Mouse (Mus musculus) lung, adult 2 months (tissue): ENCODE data around the gene Atp6v1g3. TPM values are rescaled to one million over a fixed set of nuclear protein-coding genes. Genes with fewer than 3 reads are reported as not detected.

Source experiments
- DNase-seq: peaks from one replicate; pipeline ENCODE4 v3.0.0; 2022
- H3K4me1 ChIP-seq: fragments of 200-500 bp; 2 replicates; pipeline ENCODE4 v1.6.1; 2011; ENCODE audit warnings: low read length; ENCODE audit not compliant: control insufficient read depth, insufficient read depth
- H3K4me3 ChIP-seq: fragments of 200-500 bp; replicated peaks from 2 replicates; pipeline ENCODE3; 2011; ENCODE audit warnings: low read depth, mild to moderate bottlenecking, control low read depth, low read length; ENCODE audit errors: extremely low read depth
- CTCF ChIP-seq: fragments of 200-500 bp; IDR thresholded peaks from 2 replicates; pipeline ENCODE4 v1.5.1; 2011; ENCODE audit warnings: mild to moderate bottlenecking, low read length, control low read depth; ENCODE audit not compliant: insufficient read depth
- POLR2A ChIP-seq: fragments of 200-500 bp; IDR thresholded peaks from 2 replicates; pipeline ENCODE4 v1.6.1; 2011; ENCODE audit warnings: low read depth, mild to moderate bottlenecking, control low read depth, low read length, borderline replicate concordance; ENCODE audit errors: extremely low read depth
- WGBS: fragments of 180-500 bp; shearing (Covaris S2); methylation state at CpG from one replicate; pipeline ENCODE4 v1.1.7; 2018; 5-methylcytosine and 5-hydroxymethylcytosine counted together
- polyA plus RNA-seq: library from polyadenylated mRNA; depleted of rRNA; stranded (reverse); fragments of >200 nt; gene quantifications from 2 replicates; pipeline ENCODE4 v1.2.3, GENCODE M21; 2012; rRNA removed

Atp6v1g3 gene
- polyA plus RNA-seq: not detected in 2 replicates

DNA sequence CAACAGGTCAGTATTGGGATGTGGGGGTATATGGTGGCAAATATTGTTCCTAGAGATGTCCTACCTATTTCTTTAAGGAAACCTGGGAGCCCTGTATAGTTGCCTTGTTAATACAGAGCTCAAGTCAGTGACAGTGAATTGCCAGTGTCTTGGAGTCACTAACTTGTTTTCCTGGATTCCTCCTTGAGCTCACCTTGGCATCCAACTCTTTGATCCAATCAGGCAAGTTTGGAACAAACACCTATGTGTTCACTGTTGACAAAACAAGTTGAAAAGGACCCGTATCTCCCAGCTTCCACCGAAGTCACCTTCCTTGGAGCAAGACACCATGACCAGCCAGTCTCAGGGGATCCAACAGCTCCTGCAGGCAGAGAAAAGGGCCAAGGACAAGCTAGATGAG, at the start of gene Atp6v1g3:
Atp6v1g3 (plus strand) TSS at position 301 of the 400 bp plus-strand sequence.
- WGBS: 92% methylated on average over 2 of the region's 2 CpGs
- Histone ChIP-seq H3K4me3 (no peak within 1 kb of the TSS), H3K4me1 (no peaks in the 10 kb centered on the region)
- no peak for DNase-seq
- TF ChIP-seq POLR2A (no peak), CTCF (no peak)

DNA sequence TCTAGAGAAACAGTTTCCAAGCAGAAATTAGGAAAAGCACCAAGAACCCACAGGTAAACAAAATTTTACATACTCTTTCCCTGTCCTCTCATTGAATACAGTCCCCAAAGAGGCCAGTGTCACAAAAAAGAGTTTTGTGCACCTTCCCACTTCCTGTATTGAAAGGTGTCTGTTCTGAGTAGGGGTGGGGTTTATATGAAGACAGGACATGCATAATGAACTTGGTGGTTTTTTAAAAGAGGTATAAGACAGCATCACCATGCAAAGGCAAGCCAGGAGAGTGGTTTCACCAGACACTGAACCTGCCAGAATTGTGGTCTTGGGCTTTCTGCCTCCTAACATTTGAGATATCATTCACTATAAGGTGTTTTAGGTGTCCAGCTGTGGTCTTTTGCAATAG, 40.5 kb upstream of the Atp6v1g3 start:
- no peaks in the 10 kb centered on the region for H3K4me1 ChIP-seq
- H3K4me3 ChIP-seq: no peak overlapping the region
- TF ChIP-seq CTCF: no peak
- TF ChIP-seq POLR2A: no peak
- no peak for DNase-seq

DNA sequence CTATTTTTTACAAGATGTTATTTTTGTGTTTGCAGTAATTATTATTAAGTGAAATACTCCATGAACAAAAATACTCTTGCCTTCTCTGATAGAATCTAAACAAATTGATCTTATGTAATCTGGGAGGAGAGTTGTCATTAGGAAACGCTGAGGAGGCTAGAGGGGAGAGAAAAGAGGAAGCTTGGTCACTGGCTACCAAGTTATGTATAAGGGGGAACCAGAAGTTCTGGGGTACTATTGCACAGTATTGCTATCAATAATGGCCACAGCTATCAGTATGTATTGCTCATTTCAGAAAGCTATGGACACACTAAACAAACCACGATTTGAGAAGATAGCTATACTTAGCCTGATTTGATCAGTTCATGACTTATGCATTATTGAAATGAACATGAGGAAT, 36.3 kb upstream of the Atp6v1g3 start:
- DNase-seq: no peak
- no peak overlapping the region for H3K4me3 ChIP-seq
- TF ChIP-seq POLR2A: no peak
- no peak for TF ChIP-seq CTCF
- no peaks in the 10 kb centered on the region for H3K4me1 ChIP-seq
- WGBS: 79% methylated on average over 2 of the region's 2 CpGs

DNA sequence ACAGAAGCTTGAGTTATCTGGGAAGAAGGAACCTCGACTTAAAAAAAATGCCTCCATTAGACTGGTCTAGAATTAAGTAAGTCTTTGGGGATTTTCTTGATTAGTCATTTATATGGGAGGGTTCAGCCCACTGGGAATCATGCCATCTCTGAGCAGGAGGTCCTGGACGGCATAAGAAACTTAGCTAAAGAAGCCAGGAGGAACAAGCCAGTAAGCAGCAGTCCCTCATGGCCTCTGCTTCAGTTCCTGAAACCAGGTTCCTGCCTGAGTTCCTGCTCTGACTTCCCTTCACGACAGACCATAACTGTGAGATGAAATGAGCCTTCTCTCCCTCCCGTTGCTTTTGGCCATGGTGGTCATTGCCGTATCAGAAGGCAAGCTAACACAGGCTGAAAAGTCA, 29.6 kb upstream of the Atp6v1g3 start:
- DNase-seq: no peak
- TF ChIP-seq POLR2A: no peak
- no peak for TF ChIP-seq CTCF
- no peak overlapping the region for H3K4me3 ChIP-seq
- no peaks in the 10 kb centered on the region for H3K4me1 ChIP-seq
- WGBS: 33% methylated on average over 5 of the region's 5 CpGs

DNA sequence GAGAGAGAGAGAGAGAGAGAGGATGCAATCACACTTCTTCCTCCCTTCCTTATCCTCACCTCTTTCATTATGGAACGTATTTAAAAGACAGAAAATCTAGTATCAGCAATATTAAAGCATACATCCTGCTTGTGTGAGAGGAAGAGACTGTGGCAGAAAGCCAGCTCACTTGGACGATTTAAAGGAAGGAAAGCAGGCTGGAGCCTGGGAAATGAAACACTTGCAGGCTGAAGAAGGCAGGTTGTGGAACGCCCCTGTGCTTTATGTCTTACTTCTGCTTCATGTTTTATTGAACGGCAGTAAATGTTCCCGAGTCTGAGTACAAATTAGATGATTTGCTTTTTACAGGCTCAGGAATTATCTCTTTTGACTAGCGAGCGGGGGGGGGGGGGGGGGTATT, 29.1 kb upstream of the Atp6v1g3 start:
- TF ChIP-seq CTCF (no peak), POLR2A (no peak)
- no peaks in the 10 kb centered on the region for H3K4me1 ChIP-seq
- DNase-seq: no peak
- no peak overlapping the region for H3K4me3 ChIP-seq
- WGBS: 14% methylated on average over 7 of the region's 7 CpGs

DNA sequence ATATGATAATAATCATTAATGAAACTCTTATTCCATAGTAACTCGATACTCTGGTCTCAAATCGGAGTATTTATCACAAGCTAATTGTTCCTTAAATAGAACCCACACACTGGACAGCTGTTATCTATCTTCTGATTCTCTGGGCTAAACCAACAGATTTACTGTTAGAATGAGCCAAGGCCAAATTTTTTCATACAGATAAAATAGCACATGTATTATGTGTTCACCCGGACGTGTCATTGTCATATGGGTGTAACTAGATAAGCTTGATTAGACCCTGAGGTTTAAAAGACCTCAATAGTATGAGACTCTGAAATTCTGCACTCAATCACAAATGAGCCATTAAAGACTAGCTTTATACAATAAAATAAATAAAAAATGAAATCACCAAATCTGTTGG, 28.4 kb upstream of the Atp6v1g3 start:
- TF ChIP-seq CTCF (no peak), POLR2A (no peak)
- Histone ChIP-seq H3K4me3 (no peak overlapping the region), H3K4me1 (no peaks in the 10 kb centered on the region)
- WGBS: 29% methylated on average over 4 of the region's 4 CpGs
- DNase-seq: no peak

DNA sequence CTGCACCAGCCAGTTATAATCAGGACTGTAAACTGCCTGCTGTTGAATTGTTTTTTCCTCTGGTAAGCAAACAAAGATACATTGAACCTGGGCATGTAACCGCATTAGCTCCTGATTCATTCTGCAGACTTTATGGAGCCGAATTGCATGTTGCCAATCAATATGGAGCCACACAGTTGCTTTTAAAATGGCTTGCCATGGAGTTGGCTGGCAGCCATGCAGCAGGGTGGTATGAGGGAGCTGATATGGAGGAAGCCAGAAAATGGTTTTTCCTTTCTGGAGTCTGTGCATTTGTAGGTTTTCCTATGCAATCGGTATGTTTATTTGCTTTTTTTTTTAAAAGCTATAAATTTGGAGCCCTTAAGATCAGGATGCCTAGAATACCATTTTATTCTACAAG, 28.0 kb upstream of the Atp6v1g3 start:
- no peak overlapping the region for H3K4me3 ChIP-seq
- no peaks in the 10 kb centered on the region for H3K4me1 ChIP-seq
- no peak for TF ChIP-seq CTCF
- no peak for TF ChIP-seq POLR2A
- no peak for DNase-seq
- 76% methylated on average over 3 of the region's 3 CpGs for WGBS

DNA sequence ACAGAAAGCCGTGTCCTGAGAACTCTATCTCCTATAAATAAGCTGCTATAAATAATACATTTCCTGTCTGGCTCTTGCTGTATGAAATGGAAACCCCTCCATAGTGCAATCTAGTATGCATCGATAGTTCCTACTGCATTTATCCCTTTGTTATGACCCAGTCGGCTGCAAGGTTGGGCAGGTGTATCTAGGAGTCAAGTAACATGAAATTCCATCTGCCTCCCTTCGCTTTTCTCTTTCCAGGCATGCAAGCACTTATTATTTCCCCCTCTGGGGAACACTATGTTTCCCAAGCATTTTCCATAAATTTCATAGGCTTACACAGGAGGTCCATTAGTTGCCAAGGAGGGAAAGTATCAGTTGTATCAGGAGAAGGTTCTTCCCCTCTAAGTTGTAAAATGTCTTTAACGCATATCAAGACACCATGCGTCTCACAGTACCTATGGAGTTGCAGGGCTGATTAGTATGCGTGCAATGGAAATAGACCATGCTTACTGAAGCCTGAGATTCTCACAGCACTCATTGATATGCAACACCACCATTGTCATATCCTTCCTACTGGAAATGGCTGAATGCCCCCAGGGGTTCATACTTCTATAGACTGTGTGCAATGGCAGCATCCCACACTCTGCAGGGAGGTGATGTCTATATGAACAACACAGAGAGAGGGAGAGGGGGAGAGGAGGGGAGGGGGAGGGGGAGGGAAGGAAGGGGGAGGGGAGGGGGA, 26.9 kb upstream of the Atp6v1g3 start:
- TF ChIP-seq POLR2A (no peak), CTCF (no peak)
- Histone ChIP-seq H3K4me3 (no peak overlapping the region), H3K4me1 (no peaks in the 10 kb centered on the region)
- 69% methylated on average over 7 of the region's 7 CpGs for WGBS
- no peak for DNase-seq

DNA sequence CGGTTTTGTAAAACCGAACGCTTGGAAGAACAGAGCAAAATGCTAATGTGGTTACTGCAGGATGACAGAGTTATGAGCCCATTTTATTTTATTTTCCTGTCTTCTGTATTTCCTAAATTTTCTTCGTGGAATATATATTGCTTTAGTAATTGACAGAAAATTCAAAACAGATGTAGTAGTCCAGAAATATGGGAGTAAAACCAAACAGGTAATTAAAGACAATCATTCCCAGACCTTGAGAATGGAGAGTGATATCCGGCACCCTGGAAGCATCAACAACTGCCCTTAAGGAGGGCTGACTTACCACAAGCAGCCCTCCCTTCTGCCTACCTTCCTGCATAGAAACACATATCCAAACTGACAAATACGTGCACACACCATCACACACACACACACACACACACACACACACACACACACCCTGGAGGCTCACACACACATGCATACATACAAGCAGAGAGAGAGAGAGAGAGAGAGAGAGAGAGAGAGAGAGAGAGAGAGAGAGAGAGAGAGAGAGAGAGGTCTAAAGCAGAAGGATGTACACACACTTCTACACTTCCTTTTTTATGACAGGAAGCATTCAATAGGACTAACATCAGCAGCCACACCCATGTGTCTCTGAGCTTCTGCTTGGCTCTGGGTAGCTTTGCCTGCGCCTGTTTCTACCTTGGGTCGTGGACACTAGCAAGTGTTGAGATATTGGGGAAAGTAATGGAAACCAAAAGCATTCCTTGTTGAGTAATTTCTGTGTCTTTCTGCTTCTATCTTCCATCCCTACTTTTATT, 25.6 kb upstream of the Atp6v1g3 start:
- Histone ChIP-seq H3K4me1 (no peaks in the 10 kb centered on the region), H3K4me3 (no peak overlapping the region)
- no peak for DNase-seq
- no peak for TF ChIP-seq CTCF
- no peak for TF ChIP-seq POLR2A
- 79% methylated on average over 8 of the region's 8 CpGs for WGBS

DNA sequence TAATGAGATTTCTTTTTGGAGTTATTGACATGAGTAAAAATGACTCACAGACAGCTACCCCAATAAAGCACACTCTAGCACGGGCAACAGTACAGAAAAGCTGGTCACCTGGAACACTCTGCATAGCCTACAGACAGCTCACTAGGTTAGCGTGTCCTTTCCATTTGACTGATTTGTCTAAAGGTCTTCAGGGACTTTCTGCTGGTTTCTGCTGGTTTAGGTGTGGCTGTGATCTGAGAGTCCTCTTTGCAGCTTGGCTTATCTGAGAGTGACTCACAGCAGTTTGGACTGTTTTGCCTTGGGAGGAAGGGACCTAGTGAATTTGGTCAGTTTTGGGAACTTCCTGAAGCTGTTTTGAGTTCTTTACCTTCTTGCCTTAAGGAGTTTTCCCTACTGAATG, 24.8 kb upstream of the Atp6v1g3 start:
- no peaks in the 10 kb centered on the region for H3K4me1 ChIP-seq
- DNase-seq: no peak
- no peak overlapping the region for H3K4me3 ChIP-seq
- TF ChIP-seq POLR2A (no peak), CTCF (no peak)
- WGBS: 92% methylated on average over 2 of the region's 2 CpGs
